In the genomic region with DNA sequence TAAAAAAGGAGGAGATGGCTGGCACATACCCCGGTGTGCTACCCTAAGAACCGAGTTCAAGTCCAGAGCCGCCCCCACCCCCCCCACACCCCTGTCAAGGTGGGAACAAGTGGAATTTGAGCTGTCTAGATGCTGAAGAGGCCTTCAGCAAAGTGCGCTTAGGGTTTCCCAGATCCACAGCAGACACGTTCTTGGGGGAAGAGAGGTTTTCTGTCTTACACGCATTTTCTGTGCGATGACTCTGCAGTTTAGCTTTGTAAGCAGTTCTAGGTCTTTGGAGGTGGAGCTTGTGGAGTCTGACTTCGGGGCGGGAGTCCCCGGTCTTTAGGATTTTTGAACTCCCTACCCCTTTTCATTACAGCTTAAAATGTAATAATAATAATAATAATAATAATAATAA, we compare ENCODE assay signal across 13 mouse cellular contexts. TPM values are rescaled to one million over a fixed set of nuclear protein-coding genes. Genes with fewer than 3 reads are reported as not detected.
DNase-seq lines count a peak whose midpoint lies in the region; ATAC-seq lines count a peak whose summit lies in the region.
"Had no signal": no experiment of that assay in that cellular context is flagged by ENCODE, and none has a peak within 500 bp of the region (broad histone marks: within the 10 kb centered on the region; RNA-seq: fewer than 3 reads in every experiment).

TSS of gene Acp7 (minus strand) at position 260 of the 400 bp plus-strand sequence.

- no peaks in the 10 kb centered on the region for H3K9me3 ChIP-seq in liver, embryonic 15.5 days (replicated peaks)
- no peaks in the 10 kb centered on the region for H3K9me3 ChIP-seq in embryonic facial prominence, embryonic 15.5 days (replicated peaks)
- H3K9me3 ChIP-seq in intestine, embryonic 15.5 days = no peaks in the 10 kb centered on the region
- H3K9me3 ChIP-seq in neural tube, embryonic 14.5 days (ENCODE audit: control insufficient read depth, low read length) = no peaks in the 10 kb centered on the region
- H3K9me3 ChIP-seq: G1E had no signal

- no peaks in the 10 kb centered on the region for H3K36me3 ChIP-seq in liver, embryonic 15.5 days (replicated peaks)
- no peaks in the 10 kb centered on the region for H3K36me3 ChIP-seq in embryonic facial prominence, embryonic 15.5 days
- no peaks in the 10 kb centered on the region for H3K36me3 ChIP-seq in intestine, embryonic 15.5 days
- no peaks in the 10 kb centered on the region for H3K36me3 ChIP-seq in neural tube, embryonic 14.5 days (ENCODE audit: control insufficient read depth, insufficient read depth, low read length)
- H3K36me3 ChIP-seq: G1E had no signal

- H3K4me1 ChIP-seq in liver, embryonic 15.5 days (replicated peaks) = no peaks in the 10 kb centered on the region
- peaks cover 12% of the 10 kb centered on the region for H3K4me1 ChIP-seq in embryonic facial prominence, embryonic 15.5 days
- H3K4me1 ChIP-seq in intestine, embryonic 15.5 days (replicated peaks) = 0 out of 2 replicates have a peak, but pooled peaks cover 5% of the 10 kb centered on the region
- no peaks in the 10 kb centered on the region for H3K4me1 ChIP-seq in neural tube, embryonic 14.5 days (ENCODE audit: control insufficient read depth, insufficient read depth, low read length)

- ATAC-seq in liver, embryonic 15.5 days (ENCODE audit: insufficient read depth) = no peak
- ATAC-seq in embryonic facial prominence, embryonic 15.5 days (ENCODE audit: insufficient number of reproducible peaks, low FRiP score, low TSS enrichment, low read depth) = no peak
- no peak for ATAC-seq in intestine, embryonic 15.5 days
- ATAC-seq in neural tube, embryonic 14.5 days (ENCODE audit: low read depth) = no peak

- H3K9ac ChIP-seq in liver, embryonic 15.5 days = no peak within 1 kb of the TSS
- no peak within 1 kb of the TSS for H3K9ac ChIP-seq in embryonic facial prominence, embryonic 15.5 days
- no peak within 1 kb of the TSS for H3K9ac ChIP-seq in intestine, embryonic 15.5 days
- H3K9ac ChIP-seq in neural tube, embryonic 14.5 days (replicated peaks; ENCODE audit: low read depth, low read length) = peak within 1 kb of the TSS; percentile 29; the same call in 1 of the 2 replicates

- no peak within 1 kb of the TSS for H3K4me3 ChIP-seq in liver, embryonic 15.5 days (replicated peaks)
- peak within 1 kb of the TSS; percentile 20 for H3K4me3 ChIP-seq in embryonic facial prominence, embryonic 15.5 days (replicated peaks)
- peak within 1 kb of the TSS; percentile 30 for H3K4me3 ChIP-seq in intestine, embryonic 15.5 days (replicated peaks)
- peak within 1 kb of the TSS; percentile 9 for H3K4me3 ChIP-seq in neural tube, embryonic 14.5 days (ENCODE audit: low read depth, low read length)
- H3K4me3 ChIP-seq: erythroblast, embryonic 14.5 days had no signal

- H3K27me3 ChIP-seq in liver, embryonic 15.5 days = peaks cover 49% of the 10 kb centered on the region
- peaks cover 32% of the 10 kb centered on the region for H3K27me3 ChIP-seq in embryonic facial prominence, embryonic 15.5 days
- peaks cover 22% of the 10 kb centered on the region for H3K27me3 ChIP-seq in intestine, embryonic 15.5 days (replicated peaks)
- peaks cover 14% of the 10 kb centered on the region for H3K27me3 ChIP-seq in neural tube, embryonic 14.5 days (ENCODE audit: control insufficient read depth, insufficient read depth, low read length)

- H3K27ac ChIP-seq in liver, embryonic 15.5 days (replicated peaks) = no peak within 1 kb of the TSS
- H3K27ac ChIP-seq in embryonic facial prominence, embryonic 15.5 days (replicated peaks) = no peak within 1 kb of the TSS
- no peak within 1 kb of the TSS for H3K27ac ChIP-seq in intestine, embryonic 15.5 days
- no peak within 1 kb of the TSS for H3K27ac ChIP-seq in neural tube, embryonic 14.5 days (ENCODE audit: low read depth, low read length)

- WGBS in liver, embryonic 15.5 days (ENCODE audit: insufficient replicate concordance) = 18% methylated on average over 10 of the region's 10 CpGs
- WGBS in embryonic facial prominence, embryonic 15.5 days = 23% methylated on average over 10 of the region's 10 CpGs
- 28% methylated on average over 10 of the region's 10 CpGs for WGBS in intestine, embryonic 15.5 days
- whole genome bisulfite sequencing in neural tube, embryonic 14.5 days = 33% methylated on average over 10 of the region's 10 CpGs

- DNase-seq in liver = no peak
- DNase-seq in adrenal gland, postnatal 25 days = no peak
- no peak for DNase-seq in adrenal gland, adult 2 months
- no peak for DNase-seq in kidney, postnatal 25 days

- peak within 1 kb of the TSS; percentile 10; the same call in 1 of the 2 replicates for H3K4me2 ChIP-seq in liver, embryonic 15.5 days
- peak within 1 kb of the TSS; percentile 36 for H3K4me2 ChIP-seq in embryonic facial prominence, embryonic 15.5 days (replicated peaks)
- peak within 1 kb of the TSS; percentile 57 for H3K4me2 ChIP-seq in intestine, embryonic 15.5 days (replicated peaks)
- peak within 1 kb of the TSS; percentile 35 for H3K4me2 ChIP-seq in neural tube, embryonic 14.5 days (ENCODE audit: low read depth, low read length)

RNA-seq across cellular contexts. Expression of gene Acp7, which starts in this region (rescaled TPM):
- not detected in 2 replicates for polyA plus RNA-seq in liver, embryonic 15.5 days (2015; fragmentation: Nextera tagmentation; extraction: Ambion mirVana)
- polyA plus RNA-seq in embryonic facial prominence, embryonic 15.5 days (2015; fragmentation: Nextera tagmentation; extraction: Ambion mirVana) = 1.3 and 1.9 TPM in 2 replicates
- 0.06 TPM in 1 of 2 replicates, not detected in the other for polyA plus RNA-seq in intestine, embryonic 15.5 days (2015; fragmentation: Nextera tagmentation; extraction: Ambion mirVana)
- 0.19 TPM in 1 of 2 replicates, not detected in the other for polyA plus RNA-seq in neural tube, embryonic 14.5 days (2014; fragmentation: Nextera tagmentation; extraction: Ambion mirVana)
- not detected in 2 replicates for total RNA-seq in adrenal gland, postnatal 25 days (2021)
- total RNA-seq in adrenal gland, adult 2 months (2021) = not detected
- not detected in 2 replicates for polyA plus RNA-seq in adrenal gland, adult 2 months (2012; rRNA removed)
- total RNA-seq: hematopoietic stem cell, adult 5-6 weeks; liver, adult 2 months; neutrophil, adult 5-6 weeks had no signal
- polyA plus RNA-seq: erythroblast, embryonic 14.5 days; G1E; liver, adult 2 months had no signal
